Mouse (Mus musculus) lung, embryonic 16.5 days (tissue): ENCODE measurements at regions not wholly inside any gene's neighbourhood (a gene's known extent, or its start where the extent isn't known, plus 50 kb on each side); places are given as distances from the start of the nearest gene placed in this dataset.
A peak's percentile ranks its signal among the peaks of the same experiment; 100 is the strongest.

ENCODE experiments used
- ATAC-seq: fragments of 200-750 bp; cut with Nextera tagmentation; 2 replicates; pipeline ENCODE4 v1.8.0; 2017; ENCODE audit warnings: low read depth, mild to moderate bottlenecking, moderate library complexity
- H3K27ac ChIP-seq: fragments of 300-500 bp; sonication (generic); 2 replicates; pipeline ENCODE4 v1.5.1; 2014; ENCODE audit warnings: mild to moderate bottlenecking, control low read depth, low read length
- H3K27me3 ChIP-seq: fragments of 300-500 bp; sonication (generic); 2 replicates; pipeline ENCODE4 v1.6.1; 2014; ENCODE audit warnings: low read depth, low read length, mixed read lengths; ENCODE audit not compliant: control insufficient read depth, insufficient read depth
- H3K36me3 ChIP-seq: fragments of 300-500 bp; sonication (generic); 2 replicates; pipeline ENCODE4 v1.6.1; 2014; ENCODE audit warnings: low read length; ENCODE audit not compliant: control insufficient read depth, insufficient read depth
- H3K4me1 ChIP-seq: fragments of 300-500 bp; sonication (generic); replicated peaks from 2 replicates; pipeline ENCODE4 v1.6.1; 2014; ENCODE audit warnings: low read length, mixed read lengths; ENCODE audit not compliant: control insufficient read depth, insufficient read depth
- H3K4me2 ChIP-seq: fragments of 300-500 bp; sonication (generic); 2 replicates; pipeline ENCODE4 v1.6.1; 2014; ENCODE audit warnings: low read depth, low read length, control low read depth
- H3K4me3 ChIP-seq: fragments of 300-500 bp; sonication (generic); 2 replicates; pipeline ENCODE4 v1.5.1; 2014; ENCODE audit warnings: mild to moderate bottlenecking, low read length, control low read depth
- H3K9ac ChIP-seq: fragments of 300-500 bp; sonication (generic); 2 replicates; pipeline ENCODE4 v1.6.1; 2014; ENCODE audit warnings: low read length, control low read depth
- H3K9me3 ChIP-seq: fragments of 300-500 bp; sonication (generic); 2 replicates; pipeline ENCODE4 v1.6.1; 2016; ENCODE audit warnings: low read length; ENCODE audit not compliant: control insufficient read depth
- WGBS: fragments of 180-500 bp; shearing (Covaris S2); extraction: QIAGEN DNeasy Blood & Tissue Kit; methylation state at CpG from one replicate; pipeline ENCODE4 v1.1.7; 2014; 5-methylcytosine and 5-hydroxymethylcytosine counted together

- peak overlapping the region; percentile 25 for H3K27ac ChIP-seq
- H3K27me3 ChIP-seq, result no peaks in the 10 kb centered on the region; the same call in 1 of the 2 replicates
- ATAC-seq, result no peak
- H3K4me2 ChIP-seq, result no peak overlapping the region
- no peak overlapping the region for H3K9ac ChIP-seq
- no peaks in the 10 kb centered on the region for H3K36me3 ChIP-seq
- no peaks in the 10 kb centered on the region for H3K9me3 ChIP-seq
- WGBS, result 53% methylated on average over 3 of the region's 3 CpGs
- no peaks in the 10 kb centered on the region for H3K4me1 ChIP-seq
- H3K4me3 ChIP-seq, result no peak overlapping the region
Observed at GRCm38 (mm10) chrX:10857668-10858067, 142.9 kb downstream of the Mid1ip1 start.

- Histone ChIP-seq H3K9ac (no peak overlapping the region), H3K27ac (no peak overlapping the region), H3K4me2 (no peak overlapping the region), H3K4me3 (no peak overlapping the region), H3K9me3 (no peaks in the 10 kb centered on the region), H3K4me1 (no peaks in the 10 kb centered on the region; the same call in 1 of the 2 replicates), H3K36me3 (no peaks in the 10 kb centered on the region), H3K27me3 (no peaks in the 10 kb centered on the region)
- no peak for ATAC-seq
- 57% methylated on average over 4 of the region's 4 CpGs for WGBS
Observed at GRCm38 (mm10) chrX:10871613-10872012, 156.8 kb downstream of the Mid1ip1 start.

GRCm38 (mm10) chrX:10877856-10878255 is 163.0 kb downstream of the Mid1ip1 start:
- Histone ChIP-seq H3K4me2 (no peak overlapping the region), H3K9ac (no peak overlapping the region), H3K27ac (no peak overlapping the region), H3K36me3 (no peaks in the 10 kb centered on the region), H3K9me3 (no peaks in the 10 kb centered on the region), H3K27me3 (no peaks in the 10 kb centered on the region), H3K4me1 (no peaks in the 10 kb centered on the region), H3K4me3 (no peak overlapping the region)
- ATAC-seq, result no peak
- 82% methylated on average over 5 of the region's 5 CpGs for WGBS

- Histone ChIP-seq H3K9me3 (no peaks in the 10 kb centered on the region), H3K9ac (no peak overlapping the region), H3K36me3 (no peaks in the 10 kb centered on the region), H3K27me3 (no peaks in the 10 kb centered on the region), H3K4me2 (no peak overlapping the region), H3K4me3 (no peak overlapping the region), H3K4me1 (no peaks in the 10 kb centered on the region), H3K27ac (no peak overlapping the region)
- WGBS, result 60% methylated on average over 5 of the region's 5 CpGs
- ATAC-seq, result peak; percentile 67; the same call in 1 of the 2 replicates
Observed at GRCm38 (mm10) chrX:10878922-10879321, 164.1 kb downstream of the Mid1ip1 start.

- Histone ChIP-seq H3K4me1 (no peaks in the 10 kb centered on the region), H3K4me2 (no peak overlapping the region), H3K4me3 (no peak overlapping the region), H3K36me3 (no peaks in the 10 kb centered on the region), H3K27ac (no peak overlapping the region), H3K27me3 (no peaks in the 10 kb centered on the region), H3K9me3 (no peaks in the 10 kb centered on the region), H3K9ac (no peak overlapping the region)
- no peak for ATAC-seq
- 68% methylated on average over 11 of the region's 11 CpGs for WGBS
Observed at GRCm38 (mm10) chrX:10883729-10884464, 169.1 kb downstream of the Mid1ip1 start.

GRCm38 (mm10) chrX:10892815-10893214 is 178.0 kb downstream of the Mid1ip1 start:
- ATAC-seq, result no peak
- Histone ChIP-seq H3K4me2 (no peak overlapping the region), H3K9me3 (no peaks in the 10 kb centered on the region), H3K36me3 (no peaks in the 10 kb centered on the region), H3K4me1 (no peaks in the 10 kb centered on the region), H3K27ac (no peak overlapping the region), H3K4me3 (no peak overlapping the region), H3K27me3 (no peaks in the 10 kb centered on the region), H3K9ac (no peak overlapping the region)
- 76% methylated on average over 3 of the region's 3 CpGs for WGBS

GRCm38 (mm10) chrX:10896193-10896955 is 181.6 kb downstream of the Mid1ip1 start:
- peak overlapping the region; percentile 39; the same call in 1 of the 2 replicates for H3K27ac ChIP-seq
- H3K9me3 ChIP-seq, result no peaks in the 10 kb centered on the region
- no peaks in the 10 kb centered on the region for H3K36me3 ChIP-seq
- H3K27me3 ChIP-seq, result no peaks in the 10 kb centered on the region
- no peak overlapping the region for H3K4me3 ChIP-seq
- ATAC-seq, result peak; percentile 97
- H3K9ac ChIP-seq, result no peak overlapping the region
- WGBS, result 55% methylated on average over 5 of the region's 5 CpGs
- no peak overlapping the region for H3K4me2 ChIP-seq
- H3K4me1 ChIP-seq, result no peaks in the 10 kb centered on the region

GRCm38 (mm10) chrX:10902686-10903085 is 187.9 kb downstream of the Mid1ip1 start:
- Histone ChIP-seq H3K4me1 (no peaks in the 10 kb centered on the region), H3K9me3 (no peaks in the 10 kb centered on the region), H3K4me2 (no peak overlapping the region), H3K27ac (no peak overlapping the region), H3K36me3 (no peaks in the 10 kb centered on the region), H3K27me3 (no peaks in the 10 kb centered on the region), H3K4me3 (no peak overlapping the region), H3K9ac (no peak overlapping the region)
- WGBS, result 78% methylated on average over 4 of the region's 4 CpGs
- no peak for ATAC-seq

GRCm38 (mm10) chrX:10904072-10904471 is 189.3 kb downstream of the Mid1ip1 start:
- no peaks in the 10 kb centered on the region for H3K36me3 ChIP-seq
- H3K4me1 ChIP-seq, result no peaks in the 10 kb centered on the region
- H3K4me3 ChIP-seq, result no peak overlapping the region
- no peak overlapping the region for H3K4me2 ChIP-seq
- ATAC-seq, result no peak
- no peaks in the 10 kb centered on the region for H3K27me3 ChIP-seq
- no peak overlapping the region for H3K9ac ChIP-seq
- H3K27ac ChIP-seq, result no peak overlapping the region
- H3K9me3 ChIP-seq, result no peaks in the 10 kb centered on the region
- WGBS, result 82% methylated on average over 6 of the region's 6 CpGs
